Mouse (Mus musculus) myocyte (in vitro differentiated cells): ENCODE measurements around the gene Enpp3.

Experiments used
- CEBPB ChIP-seq: IDR thresholded peaks from 2 replicates; pipeline ENCODE4 v1.6.1; 2011; ENCODE audit warnings: mild to moderate bottlenecking, moderate library complexity; ENCODE audit not compliant: poor library complexity, insufficient read depth, severe bottlenecking
- E2F4 ChIP-seq: IDR thresholded peaks from one replicate; pipeline ENCODE4 v1.6.1; 2011; ENCODE audit warnings: mild to moderate bottlenecking, control low read depth, moderate library complexity; ENCODE audit not compliant: insufficient read depth
- MAX ChIP-seq: IDR thresholded peaks from one replicate; pipeline ENCODE4 v1.6.1; 2011; ENCODE audit warnings: low read depth, mild to moderate bottlenecking, control low read depth
- MYOD1 ChIP-seq, 3 experiments: IDR thresholded peaks; one replicate each; pipeline ENCODE4 v1.6.1; 2011; ENCODE audit warnings: control low read depth in 2 of 3, low read depth in 2 of 3, mild to moderate bottlenecking in 2 of 3, moderate library complexity in 1 of 3; ENCODE audit not compliant: insufficient read length in 2 of 3, control insufficient read depth in 1 of 3
- MYOG ChIP-seq, 3 experiments: IDR thresholded peaks; one replicate each; pipeline ENCODE4 v1.6.1; 2011; ENCODE audit warnings: control low read depth in 2 of 3, low read depth in 2 of 3, mild to moderate bottlenecking in 2 of 3; ENCODE audit not compliant: insufficient read length in 2 of 3, control insufficient read depth in 1 of 3, insufficient read depth in 1 of 3
- POLR2A ChIP-seq: IDR thresholded peaks from one replicate; pipeline ENCODE4 v1.6.1; 2011; ENCODE audit warnings: low read depth, mild to moderate bottlenecking, control low read depth, moderate library complexity; ENCODE audit not compliant: insufficient read length
- POLR2AphosphoS2 ChIP-seq: IDR thresholded peaks from one replicate; pipeline ENCODE4 v1.6.1; 2011; ENCODE audit warnings: low read depth, control low read depth; ENCODE audit not compliant: insufficient read length
- REST ChIP-seq: IDR thresholded peaks from one replicate; pipeline ENCODE4 v1.6.1; 2011; ENCODE audit warnings: mild to moderate bottlenecking, control low read depth, moderate library complexity; ENCODE audit not compliant: insufficient read depth, insufficient read length
- SRF ChIP-seq: IDR thresholded peaks from one replicate; pipeline ENCODE4 v1.6.1; 2011; ENCODE audit warnings: low read depth; ENCODE audit not compliant: control insufficient read depth, insufficient read length
- TCF12 ChIP-seq: IDR thresholded peaks from one replicate; pipeline ENCODE4 v1.6.1; 2011; ENCODE audit warnings: mild to moderate bottlenecking, control low read depth; ENCODE audit not compliant: poor library complexity, insufficient read depth, severe bottlenecking
- TCF3 ChIP-seq: IDR thresholded peaks from one replicate; pipeline ENCODE4 v1.6.1; 2011; ENCODE audit warnings: low read depth, control low read depth; ENCODE audit not compliant: insufficient read length
- USF1 ChIP-seq: IDR thresholded peaks from one replicate; pipeline ENCODE4 v1.6.1; 2011; ENCODE audit warnings: low read depth, mild to moderate bottlenecking, control low read depth, moderate library complexity

- TF ChIP-seq SRF (no peak), POLR2A (no peak), TCF12 (no peak), MYOD1 (IDR thresholded peaks at IDR 0.05; ENCODE audit: control insufficient read depth in 1 of 3, insufficient read length in 2 of 3, low read depth in 2 of 3) (no peak), POLR2AphosphoS2 (no peak), MAX (no peak), CEBPB (no peak), MYOG (IDR thresholded peaks at IDR 0.05; ENCODE audit: control insufficient read depth in 1 of 3, insufficient read depth in 1 of 3, insufficient read length in 2 of 3, low read depth in 2 of 3) (no peak), E2F4 (no peak), USF1 (no peak), TCF3 (no peak), REST (no peak)
Measured at GRCm38 (mm10) chr10:24831377-24832095, 11.1 kb downstream of the Enpp3 start.
